Mouse (Mus musculus) bone marrow, adult 2 months (tissue): ENCODE measurements around the gene Auts2.

Experiments
- CTCF ChIP-seq: fragments of 200-500 bp; IDR thresholded peaks from 2 replicates; pipeline ENCODE4 v1.5.1; 2011; ENCODE audit warnings: low read length, control low read depth; ENCODE audit not compliant: control insufficient read depth, insufficient read depth
- POLR2A ChIP-seq: fragments of 200-500 bp; IDR thresholded peaks from 2 replicates; pipeline ENCODE4 v1.6.1; 2011; ENCODE audit warnings: low read depth, mild to moderate bottlenecking, control low read depth, low read length, borderline replicate concordance; ENCODE audit not compliant: control insufficient read depth

GRCm38 (mm10) chr5:132234471-132234870 lies 308.7 kb downstream of the Auts2 start:
- TF ChIP-seq CTCF, result no peak
- TF ChIP-seq POLR2A, result no peak
